Mouse (Mus musculus): Measurements from ENCODE around the gene Rhbdl1. TPM values are rescaled to one million over a fixed set of nuclear protein-coding genes. Genes with fewer than 3 reads are reported as not detected.
A peak's percentile ranks its signal among the peaks of the same experiment; 100 is the strongest.

The Rhbdl1 gene
- polyA plus RNA-seq, 1 experiment from 2014 or later: 42.2 TPM

DNA sequence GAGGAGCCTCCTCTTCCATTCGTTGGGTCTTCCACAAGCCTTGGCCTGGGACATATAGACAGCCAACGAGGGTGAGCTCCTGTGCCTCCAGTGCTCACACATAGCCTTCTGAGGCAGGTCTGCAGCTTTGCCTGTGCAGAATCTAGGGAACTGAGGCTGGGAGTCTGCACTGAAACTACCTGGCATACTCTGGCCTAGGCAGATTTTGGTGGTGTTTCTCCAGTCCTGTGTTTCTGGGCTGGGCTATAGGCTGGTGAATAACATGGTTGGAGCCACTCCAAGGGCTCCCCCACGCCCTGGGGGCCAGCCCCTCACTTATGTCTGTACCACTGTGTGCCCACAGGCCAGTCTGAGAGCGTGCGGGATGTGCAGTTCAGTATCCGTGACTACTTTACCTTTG is 11.8 kb downstream of the Rhbdl1 start:
- H3K4me2 ChIP-seq (ENCODE audit: low read length): no peak overlapping the region
- peaks cover 10% of the 10 kb centered on the region; the same call in 1 of the 2 replicates for H3K36me3 ChIP-seq (ENCODE audit: control insufficient read depth, insufficient read depth)
- H3K27ac ChIP-seq (ENCODE audit: low read length): no peak overlapping the region
- H3K4me1 ChIP-seq (replicated peaks; ENCODE audit: control insufficient read depth, insufficient read depth, low read length): peaks cover 57% of the 10 kb centered on the region
- ATAC-seq: no peak
- H3K9ac ChIP-seq (replicated peaks; ENCODE audit: low read depth, low read length): no peak overlapping the region
- no peaks in the 10 kb centered on the region for H3K9me3 ChIP-seq (ENCODE audit: control insufficient read depth, low read length)
- no peak overlapping the region for H3K4me3 ChIP-seq (replicated peaks; ENCODE audit: low read length)
- 92% methylated on average over 6 of the region's 6 CpGs for WGBS
- H3K27me3 ChIP-seq (replicated peaks; ENCODE audit: control insufficient read depth, insufficient read depth, low read length): 0 out of 2 replicates have a peak, but pooled peaks cover 1% of the 10 kb centered on the region

DNA sequence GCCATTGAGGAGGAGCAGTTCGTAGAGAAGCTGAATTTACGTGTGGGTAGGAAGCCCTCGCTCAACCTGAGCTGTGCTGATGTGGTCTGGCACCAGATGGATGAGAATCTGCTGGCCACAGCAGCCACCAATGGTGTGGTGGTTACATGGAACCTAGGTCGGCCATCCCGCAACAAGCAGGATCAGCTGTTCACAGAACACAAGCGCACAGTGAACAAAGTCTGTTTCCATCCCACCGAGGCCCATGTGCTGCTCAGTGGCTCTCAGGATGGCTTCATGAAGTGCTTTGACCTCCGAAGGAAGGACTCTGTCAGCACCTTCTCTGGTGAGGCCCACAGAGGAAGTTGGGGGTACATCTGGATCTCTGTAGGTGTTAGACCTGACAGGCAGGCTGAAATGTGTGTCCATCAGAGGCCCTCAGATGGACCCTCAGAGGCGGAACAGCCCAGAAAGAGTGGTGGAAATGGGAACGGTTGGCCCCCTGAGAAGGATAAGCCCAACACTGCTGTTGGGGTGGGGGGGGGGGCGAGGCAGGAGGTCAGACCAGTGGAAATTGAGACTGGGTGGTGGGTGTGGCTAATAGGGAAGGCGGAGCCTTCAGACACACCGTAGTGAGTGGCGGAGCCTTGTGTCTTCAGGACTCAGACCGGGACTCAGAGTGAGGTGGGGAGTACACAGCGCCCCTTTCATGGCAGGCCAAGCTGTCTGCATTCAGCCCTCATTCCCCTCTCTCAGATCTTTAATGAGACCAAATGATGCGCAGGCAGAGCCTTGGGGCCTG is 12.5 kb downstream of the Rhbdl1 start:
- ATAC-seq: no peak
- H3K4me3 ChIP-seq (replicated peaks; ENCODE audit: low read length): peak overlapping the region; percentile 72
- no peaks in the 10 kb centered on the region for H3K9me3 ChIP-seq (ENCODE audit: control insufficient read depth, low read length)
- no peak overlapping the region for H3K27ac ChIP-seq (ENCODE audit: low read length)
- peaks cover 50% of the 10 kb centered on the region for H3K4me1 ChIP-seq (replicated peaks; ENCODE audit: control insufficient read depth, insufficient read depth, low read length)
- peaks cover 12% of the 10 kb centered on the region; the same call in 1 of the 2 replicates for H3K36me3 ChIP-seq (ENCODE audit: control insufficient read depth, insufficient read depth)
- WGBS: 83% methylated on average over 17 of the region's 17 CpGs
- peak overlapping the region; percentile 77; the same call in 1 of the 2 replicates for H3K9ac ChIP-seq (replicated peaks; ENCODE audit: low read depth, low read length)
- peak overlapping the region; percentile 99 for H3K4me2 ChIP-seq (ENCODE audit: low read length)
- H3K27me3 ChIP-seq (replicated peaks; ENCODE audit: control insufficient read depth, insufficient read depth, low read length): peaks cover 7% of the 10 kb centered on the region; the same call in 1 of the 2 replicates

DNA sequence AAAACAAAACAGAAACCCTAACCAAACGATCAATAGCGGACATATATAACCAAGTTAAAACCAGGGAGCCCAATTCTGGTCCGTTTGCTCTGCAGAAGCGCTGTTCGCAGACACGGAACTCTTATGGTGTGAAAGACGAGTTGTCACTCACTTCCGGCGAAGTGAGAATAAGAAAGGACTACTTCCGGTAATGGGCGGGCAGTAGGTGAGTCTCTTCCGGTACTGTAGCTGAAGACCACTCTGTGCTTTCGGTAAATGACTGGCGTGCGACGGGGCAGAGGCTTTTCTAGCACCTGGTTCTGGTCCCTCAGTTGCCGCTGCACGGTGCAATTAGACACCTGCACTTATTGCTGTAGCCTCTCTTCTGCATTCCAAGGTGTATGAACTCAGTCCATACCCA is 13.6 kb downstream of the Rhbdl1 start, which contains the start of gene Wdr24:
Wdr24 (plus strand) TSS at position 176 of the 400 bp plus-strand sequence.
- Histone ChIP-seq H3K4me1 (replicated peaks; ENCODE audit: control insufficient read depth, insufficient read depth, low read length) (peaks cover 46% of the 10 kb centered on the region), H3K27ac (ENCODE audit: low read length) (peak within 1 kb of the TSS; percentile 67), H3K9ac (replicated peaks; ENCODE audit: low read depth, low read length) (peak within 1 kb of the TSS; percentile 77), H3K36me3 (ENCODE audit: control insufficient read depth, insufficient read depth) (peaks cover 13% of the 10 kb centered on the region; the same call in 1 of the 2 replicates), H3K4me2 (ENCODE audit: low read length) (peak within 1 kb of the TSS; percentile 99), H3K27me3 (replicated peaks; ENCODE audit: control insufficient read depth, insufficient read depth, low read length) (peaks cover 13% of the 10 kb centered on the region; the same call in 1 of the 2 replicates), H3K9me3 (ENCODE audit: control insufficient read depth, low read length) (no peaks in the 10 kb centered on the region), H3K4me3 (replicated peaks; ENCODE audit: low read length) (peak within 1 kb of the TSS; percentile 72)
- ATAC-seq: peak; percentile 87
- WGBS: 0% methylated on average over 18 of the region's 18 CpGs

DNA sequence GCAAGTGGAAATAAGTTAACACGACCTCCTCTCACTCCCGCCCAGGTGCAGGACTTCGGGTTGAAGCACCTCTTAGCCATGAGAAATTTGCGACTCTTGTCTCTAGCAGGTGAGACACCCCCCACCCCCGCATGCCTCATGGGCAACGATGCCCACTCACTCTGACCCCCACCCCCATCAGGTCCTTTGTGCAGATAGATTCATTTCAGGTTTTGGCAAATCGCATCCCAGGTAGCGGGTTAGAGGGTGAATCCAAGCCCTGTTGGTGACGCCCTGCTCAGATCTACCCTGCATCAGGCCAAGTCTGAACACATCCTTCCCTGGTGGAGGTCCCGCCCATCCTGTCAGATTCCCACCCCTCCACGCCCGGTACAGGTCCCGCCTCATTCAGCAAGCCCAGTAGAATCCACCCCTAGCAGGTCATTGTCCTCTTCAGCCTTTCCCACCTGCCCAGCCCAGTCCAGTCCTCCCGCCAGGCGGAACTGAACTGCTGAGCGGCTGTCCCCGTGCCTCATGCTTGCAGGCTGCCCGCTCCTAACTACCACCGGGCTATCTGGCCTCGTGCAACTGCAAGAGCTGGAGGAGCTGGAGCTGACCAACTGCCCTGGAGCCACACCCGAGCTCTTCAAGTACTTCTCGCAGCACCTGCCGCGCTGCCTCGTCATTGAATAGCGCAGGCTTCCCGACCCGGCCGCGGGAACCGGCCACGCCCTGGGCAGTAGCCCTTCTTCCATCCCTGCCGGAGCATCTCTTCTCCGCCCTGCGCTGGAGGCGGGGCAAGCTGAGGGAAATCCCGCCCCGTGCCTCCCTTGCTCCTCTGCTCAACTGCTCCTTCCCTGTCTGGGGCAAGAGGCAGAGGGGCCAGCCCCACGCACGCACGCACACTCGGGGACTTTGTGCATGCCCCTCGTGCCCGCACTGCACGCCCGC is 18.0 kb downstream of the Rhbdl1 start:
- no peak overlapping the region for H3K9ac ChIP-seq (replicated peaks; ENCODE audit: low read depth, low read length)
- H3K9me3 ChIP-seq (ENCODE audit: control insufficient read depth, low read length): no peaks in the 10 kb centered on the region
- ATAC-seq: no peak
- no peak overlapping the region for H3K27ac ChIP-seq (ENCODE audit: low read length)
- WGBS: 10% methylated on average over 46 of the region's 46 CpGs
- H3K4me1 ChIP-seq (replicated peaks; ENCODE audit: control insufficient read depth, insufficient read depth, low read length): peaks cover 5% of the 10 kb centered on the region
- H3K36me3 ChIP-seq (ENCODE audit: control insufficient read depth, insufficient read depth): peaks cover 10% of the 10 kb centered on the region
- no peak overlapping the region for H3K4me3 ChIP-seq (replicated peaks; ENCODE audit: low read length)
- peaks cover 21% of the 10 kb centered on the region; the same call in 1 of the 2 replicates for H3K27me3 ChIP-seq (replicated peaks; ENCODE audit: control insufficient read depth, insufficient read depth, low read length)
- H3K4me2 ChIP-seq (ENCODE audit: low read length): no peak overlapping the region

DNA sequence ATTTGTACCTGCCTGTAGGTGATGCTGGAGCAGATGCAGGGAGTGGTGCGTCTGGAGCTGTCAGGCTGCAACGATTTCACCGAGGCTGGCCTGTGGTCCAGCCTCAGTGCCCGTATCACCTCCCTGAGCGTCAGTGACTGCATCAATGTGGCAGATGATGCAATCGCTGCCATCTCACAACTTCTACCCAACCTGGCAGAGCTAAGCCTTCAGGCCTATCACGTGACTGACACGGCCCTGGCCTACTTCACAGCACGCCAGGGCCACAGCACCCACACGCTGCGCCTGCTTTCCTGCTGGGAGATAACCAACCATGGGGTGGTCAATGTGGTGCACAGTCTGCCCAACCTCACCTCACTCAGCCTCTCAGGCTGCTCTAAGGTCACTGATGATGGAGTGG is 19.4 kb downstream of the Rhbdl1 start:
- H3K9ac ChIP-seq (replicated peaks; ENCODE audit: low read depth, low read length): no peak overlapping the region
- peaks cover 11% of the 10 kb centered on the region for H3K4me1 ChIP-seq (replicated peaks; ENCODE audit: control insufficient read depth, insufficient read depth, low read length)
- no peak overlapping the region for H3K4me3 ChIP-seq (replicated peaks; ENCODE audit: low read length)
- peaks cover 21% of the 10 kb centered on the region; the same call in 1 of the 2 replicates for H3K27me3 ChIP-seq (replicated peaks; ENCODE audit: control insufficient read depth, insufficient read depth, low read length)
- H3K9me3 ChIP-seq (ENCODE audit: control insufficient read depth, low read length): no peaks in the 10 kb centered on the region
- no peak overlapping the region for H3K27ac ChIP-seq (ENCODE audit: low read length)
- no peak overlapping the region for H3K4me2 ChIP-seq (ENCODE audit: low read length)
- WGBS: 86% methylated on average over 11 of the region's 11 CpGs
- ATAC-seq: no peak
- peaks cover 10% of the 10 kb centered on the region for H3K36me3 ChIP-seq (ENCODE audit: control insufficient read depth, insufficient read depth)

DNA sequence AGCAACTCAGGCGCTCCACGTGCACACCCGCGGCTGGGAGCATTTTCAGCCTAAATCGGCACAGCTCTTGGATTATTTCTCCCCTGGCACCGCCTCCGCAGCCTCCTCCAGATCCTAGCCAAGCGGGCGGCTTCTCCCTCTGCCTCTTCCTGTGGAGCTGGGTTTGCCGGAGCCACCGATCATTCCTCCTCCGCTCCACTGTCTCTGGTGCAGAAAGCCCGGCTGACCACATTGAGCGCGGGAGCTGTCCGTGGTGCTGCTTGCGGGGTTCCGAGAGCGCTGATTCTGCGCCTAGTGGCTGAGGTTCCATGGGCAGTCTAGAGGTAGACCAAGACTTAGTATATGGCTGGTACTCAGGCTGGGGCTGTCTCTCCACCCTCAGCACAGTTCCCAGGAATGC is 23.6 kb downstream of the Rhbdl1 start:
- Histone ChIP-seq H3K4me2 (ENCODE audit: low read length) (peak overlapping the region; percentile 42), H3K9me3 (ENCODE audit: control insufficient read depth, low read length) (no peaks in the 10 kb centered on the region), H3K27ac (ENCODE audit: low read length) (peak overlapping the region; percentile 18; the same call in 1 of the 2 replicates), H3K4me1 (replicated peaks; ENCODE audit: control insufficient read depth, insufficient read depth, low read length) (peaks cover 27% of the 10 kb centered on the region), H3K4me3 (replicated peaks; ENCODE audit: low read length) (peak overlapping the region; percentile 25), H3K36me3 (ENCODE audit: control insufficient read depth, insufficient read depth) (peaks cover 3% of the 10 kb centered on the region), H3K27me3 (replicated peaks; ENCODE audit: control insufficient read depth, insufficient read depth, low read length) (peaks cover 9% of the 10 kb centered on the region; the same call in 1 of the 2 replicates), H3K9ac (replicated peaks; ENCODE audit: low read depth, low read length) (peak overlapping the region; percentile 9; the same call in 1 of the 2 replicates)
- ATAC-seq: no peak
- 2% methylated on average over 20 of the region's 20 CpGs for WGBS

DNA sequence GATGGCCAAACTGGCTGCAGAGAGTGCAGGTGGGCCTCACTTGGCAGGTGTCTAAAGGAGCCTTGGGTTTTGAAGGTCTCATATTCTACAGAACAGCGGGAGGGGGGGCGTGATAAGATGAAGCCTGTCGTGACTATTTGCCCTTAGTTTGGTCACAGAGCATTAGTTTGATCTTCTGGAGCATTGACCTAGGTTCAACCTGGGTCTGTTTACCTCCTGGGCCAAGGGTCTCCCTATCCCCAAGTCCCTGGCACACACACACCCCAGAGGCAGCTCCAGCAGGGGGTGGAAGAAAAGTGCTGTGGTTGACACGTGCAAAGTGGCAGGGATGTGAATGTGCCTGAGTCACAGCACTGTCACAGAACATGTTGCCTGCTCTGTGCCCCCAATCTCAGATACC is 26.2 kb downstream of the Rhbdl1 start:
- ATAC-seq: no peak
- H3K36me3 ChIP-seq (ENCODE audit: control insufficient read depth, insufficient read depth): no peaks in the 10 kb centered on the region

DNA sequence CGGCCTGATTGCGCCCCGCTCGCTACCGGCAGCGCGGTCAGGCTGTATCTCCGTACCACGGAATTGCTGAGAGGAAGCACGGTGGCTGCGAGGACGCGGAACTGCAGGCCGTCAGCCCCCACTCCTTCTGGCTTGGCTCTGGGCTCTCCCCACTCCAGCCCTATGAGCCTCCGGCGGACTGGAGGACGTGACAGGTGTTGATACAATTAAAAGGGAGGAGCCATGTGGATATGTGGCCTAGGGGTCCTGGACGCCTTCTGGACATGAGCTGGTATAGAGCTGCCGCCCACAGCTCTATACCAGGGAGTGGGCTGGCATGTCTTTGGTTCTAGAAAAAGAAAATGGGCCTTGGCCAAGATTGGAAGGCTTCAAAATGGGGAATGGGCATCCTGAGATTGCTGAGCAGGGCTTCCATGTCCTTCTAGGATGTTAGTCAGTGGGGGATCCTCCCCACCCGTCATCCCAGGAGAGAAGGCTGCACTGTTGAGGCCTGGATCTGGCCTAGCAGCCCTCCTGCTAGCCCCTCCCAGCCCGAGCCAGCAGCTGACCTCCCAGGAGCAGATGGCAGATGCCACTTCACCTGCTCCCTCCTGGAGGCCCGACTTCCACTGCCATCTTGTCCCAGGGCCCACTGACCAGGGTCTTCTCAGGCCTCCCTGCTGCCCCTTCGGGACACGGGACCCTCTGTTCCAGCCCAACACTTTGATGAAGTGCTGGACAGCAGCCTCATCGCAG is 27.3 kb downstream of the Rhbdl1 start:
- H3K4me1 ChIP-seq (replicated peaks; ENCODE audit: control insufficient read depth, insufficient read depth, low read length): peaks cover 34% of the 10 kb centered on the region

More for the DNA sequence above, 26.2 kb downstream of the Rhbdl1 start:
- H3K4me3 ChIP-seq (replicated peaks; ENCODE audit: low read length): no peak overlapping the region
- no peaks in the 10 kb centered on the region for H3K27me3 ChIP-seq (replicated peaks; ENCODE audit: control insufficient read depth, insufficient read depth, low read length)
- H3K9ac ChIP-seq (replicated peaks; ENCODE audit: low read depth, low read length): no peak overlapping the region
- H3K4me1 ChIP-seq (replicated peaks; ENCODE audit: control insufficient read depth, insufficient read depth, low read length): peaks cover 34% of the 10 kb centered on the region
- peak overlapping the region; percentile 98 for H3K4me2 ChIP-seq (ENCODE audit: low read length)
- H3K9me3 ChIP-seq (ENCODE audit: control insufficient read depth, low read length): no peaks in the 10 kb centered on the region
- H3K27ac ChIP-seq (ENCODE audit: low read length): no peak overlapping the region
- 71% methylated on average over 4 of the region's 4 CpGs for WGBS

More for the DNA sequence above, 27.3 kb downstream of the Rhbdl1 start:
- no peaks in the 10 kb centered on the region for H3K9me3 ChIP-seq (ENCODE audit: control insufficient read depth, low read length)
- H3K36me3 ChIP-seq (ENCODE audit: control insufficient read depth, insufficient read depth): no peaks in the 10 kb centered on the region
- H3K27me3 ChIP-seq (replicated peaks; ENCODE audit: control insufficient read depth, insufficient read depth, low read length): no peaks in the 10 kb centered on the region
- H3K4me2 ChIP-seq (ENCODE audit: low read length): peak overlapping the region; percentile 98
- peak overlapping the region; percentile 82 for H3K9ac ChIP-seq (replicated peaks; ENCODE audit: low read depth, low read length)
- peak overlapping the region; percentile 88 for H3K27ac ChIP-seq (ENCODE audit: low read length)
- peak overlapping the region; percentile 71 for H3K4me3 ChIP-seq (replicated peaks; ENCODE audit: low read length)
- peak; percentile 45 for ATAC-seq
- WGBS: 10% methylated on average over 25 of the region's 25 CpGs
